Mouse (Mus musculus) frontal cortex, postnatal 10 days (tissue): ENCODE measurements around the gene Exoc6b.
"Not testable (repeated sequence)": the region's sequence is repeated elsewhere in the genome, so short reads cannot be mapped to it uniquely, and the experiment has no call there.

Experiments used
- DNase-seq, 2 experiments: peaks; one replicate each; pipeline ENCODE4 v3.0.0; 2022; ENCODE audit warnings: low spot score in 2 of 2, mixed read lengths in 1 of 2

Gene Exoc6b

DNA sequence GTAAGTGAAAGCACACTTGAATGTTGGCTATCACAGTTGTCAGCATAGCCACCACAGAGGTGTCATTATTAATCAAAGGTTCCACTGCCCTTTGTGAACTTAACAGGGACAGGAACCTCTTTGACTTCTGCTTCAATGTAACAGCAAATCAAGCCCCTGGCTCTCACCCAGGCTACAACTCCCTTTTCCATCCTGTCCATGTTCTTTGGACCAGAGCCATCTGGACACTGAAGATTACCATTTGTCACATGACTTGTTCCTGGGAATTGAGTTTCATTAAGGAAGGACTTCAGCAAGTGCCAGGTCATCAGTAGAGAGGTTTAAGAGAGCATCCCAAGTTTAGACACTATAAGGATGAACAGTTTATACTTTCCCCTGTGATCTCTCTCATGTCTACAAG lies 431.1 kb downstream of the Exoc6b start:
- no peak for DNase-seq

DNA sequence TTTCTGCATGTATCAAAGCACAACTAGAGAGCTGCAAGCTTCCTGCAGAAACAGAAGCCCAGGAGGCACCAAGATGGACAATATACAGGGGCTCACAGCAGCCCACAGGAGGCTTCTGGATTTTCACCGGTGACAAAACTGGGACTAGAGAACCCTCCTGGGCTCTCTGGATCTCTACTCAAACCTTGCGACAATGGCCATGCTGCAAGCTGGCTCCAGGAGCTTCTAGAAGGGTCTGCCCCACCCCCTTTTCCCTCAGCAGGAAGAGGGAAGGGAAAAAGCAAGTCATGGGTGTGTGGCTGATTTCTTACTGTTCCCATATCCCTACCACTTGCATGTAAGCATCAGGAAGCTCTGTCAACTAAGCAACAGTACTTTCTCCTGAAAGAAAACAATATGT lies 437.7 kb downstream of the Exoc6b start:
- DNase-seq: no peak

GRCm38 (mm10) chr6:84630276-84630675 lies 439.0 kb downstream of the Exoc6b start:
- DNase-seq: no peak

DNA sequence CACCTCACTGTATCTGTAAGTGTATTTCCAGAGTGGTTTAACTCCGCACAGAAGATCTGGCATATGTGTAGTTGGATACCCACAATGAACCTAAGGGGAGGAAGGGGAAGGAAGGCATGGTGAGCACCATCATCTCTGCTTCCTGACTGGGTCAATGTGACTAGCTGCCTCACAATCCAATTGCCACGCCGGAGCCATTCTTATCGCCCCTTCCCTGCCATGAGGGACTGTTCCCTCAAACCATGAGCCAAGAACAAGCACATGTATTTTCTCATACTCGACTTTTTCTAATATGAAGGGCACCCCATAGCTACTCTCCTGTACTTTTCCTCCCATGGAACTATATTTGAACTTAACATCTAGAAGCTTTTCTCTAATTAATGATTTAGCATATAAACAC lies 440.5 kb downstream of the Exoc6b start:
- no peak for DNase-seq

- no peak for DNase-seq
Observed at GRCm38 (mm10) chr6:84626398-84626797, 442.9 kb downstream of the Exoc6b start.

GRCm38 (mm10) chr6:84619166-84619565 lies 450.1 kb downstream of the Exoc6b start:
- DNase-seq: no peak

DNA sequence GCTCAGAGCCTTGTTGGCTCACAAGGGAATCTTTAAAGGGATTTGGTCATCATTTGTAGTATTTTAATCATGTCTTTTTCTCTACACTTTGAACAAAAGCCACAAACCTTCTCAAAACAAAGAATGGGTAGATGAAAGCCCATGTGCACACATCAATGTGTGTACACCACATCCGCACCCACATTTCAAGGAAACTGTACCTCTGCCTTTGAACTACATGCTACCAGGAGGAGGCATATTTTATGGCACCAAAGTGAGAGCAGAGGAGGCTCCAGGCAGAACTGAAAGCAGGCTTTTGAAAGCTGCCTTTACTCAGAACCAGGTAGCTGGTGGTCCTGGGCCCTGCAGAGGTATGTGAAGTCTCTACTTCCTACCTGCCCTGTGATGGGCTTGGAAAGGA lies 452.3 kb downstream of the Exoc6b start:
- DNase-seq: no peak

- no peak for DNase-seq
Observed at GRCm38 (mm10) chr6:84616586-84616985, 452.7 kb downstream of the Exoc6b start.

- DNase-seq: no peak
Observed at GRCm38 (mm10) chr6:84613561-84613960, 455.8 kb downstream of the Exoc6b start.

- DNase-seq: no peak
Observed at GRCm38 (mm10) chr6:84601136-84601889, 468.0 kb downstream of the Exoc6b start.

DNA sequence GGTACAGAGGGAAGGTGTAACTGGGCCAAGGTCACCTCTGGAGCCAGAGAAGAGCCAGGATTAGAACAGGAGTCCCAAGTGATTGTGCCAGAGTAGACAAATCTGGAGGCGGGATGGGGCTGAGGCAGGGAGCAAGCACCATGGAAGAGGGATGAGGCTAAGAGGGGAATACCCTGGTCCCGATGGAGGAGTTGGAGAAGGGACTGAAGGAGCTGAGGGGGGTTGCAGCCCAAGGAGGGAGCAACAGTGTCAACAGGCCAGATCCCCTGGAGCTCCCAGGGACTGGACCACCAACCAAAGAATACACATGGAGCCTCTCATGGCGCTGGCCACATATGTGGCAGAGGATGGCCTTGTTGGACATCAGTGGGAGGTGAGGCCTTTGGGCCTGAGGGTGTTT lies 470.0 kb downstream of the Exoc6b start:
- not testable (repeated sequence) for DNase-seq

DNA sequence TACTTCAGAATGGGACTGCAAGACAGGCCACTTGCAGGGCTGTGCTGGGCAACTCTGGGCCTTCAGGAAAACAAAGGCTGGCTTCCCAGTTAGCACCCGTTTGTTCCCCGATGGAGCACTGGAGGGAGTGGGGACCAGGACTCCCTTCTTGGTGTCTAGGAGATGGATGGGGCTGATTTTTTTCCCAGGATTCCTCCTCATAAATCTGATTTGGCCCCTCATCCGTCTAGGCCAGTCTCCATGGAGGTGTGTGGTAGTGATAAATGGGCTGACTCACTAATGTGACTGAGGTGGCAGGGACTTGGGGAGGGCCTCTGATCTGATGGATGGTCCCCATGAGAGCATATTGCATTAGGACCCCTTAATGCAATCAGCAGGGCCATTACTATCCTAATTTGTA lies 470.6 kb downstream of the Exoc6b start:
- no peak for DNase-seq

DNA sequence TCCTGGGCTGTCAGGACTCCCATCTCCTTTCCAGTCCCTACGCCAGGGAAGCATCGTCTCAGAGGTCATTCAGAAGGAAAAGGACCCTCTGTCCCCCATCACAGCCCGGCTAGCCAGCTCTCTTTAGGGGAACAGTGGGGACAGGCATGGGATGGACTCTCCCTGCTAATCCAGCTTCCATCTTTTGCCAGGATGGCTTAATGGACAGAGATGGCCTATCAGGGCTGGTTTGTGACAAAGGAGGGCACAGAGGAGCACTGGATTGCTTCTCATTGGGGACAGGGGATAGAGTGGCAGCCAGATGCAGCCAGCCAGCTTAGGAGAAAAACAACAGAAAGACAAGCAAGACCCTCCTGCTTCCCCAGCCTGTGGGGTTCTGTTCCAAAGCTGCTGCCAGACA lies 474.7 kb downstream of the Exoc6b start:
- DNase-seq: peak in 1 of 2 experiments; percentile 5

- peak; percentile 2 to 4 for DNase-seq
Observed at GRCm38 (mm10) chr6:84593693-84594092, 475.6 kb downstream of the Exoc6b start, which contains the start of gene Cyp26b1. Cyp26b1 (minus strand) TSS chr6:84593908.

DNA sequence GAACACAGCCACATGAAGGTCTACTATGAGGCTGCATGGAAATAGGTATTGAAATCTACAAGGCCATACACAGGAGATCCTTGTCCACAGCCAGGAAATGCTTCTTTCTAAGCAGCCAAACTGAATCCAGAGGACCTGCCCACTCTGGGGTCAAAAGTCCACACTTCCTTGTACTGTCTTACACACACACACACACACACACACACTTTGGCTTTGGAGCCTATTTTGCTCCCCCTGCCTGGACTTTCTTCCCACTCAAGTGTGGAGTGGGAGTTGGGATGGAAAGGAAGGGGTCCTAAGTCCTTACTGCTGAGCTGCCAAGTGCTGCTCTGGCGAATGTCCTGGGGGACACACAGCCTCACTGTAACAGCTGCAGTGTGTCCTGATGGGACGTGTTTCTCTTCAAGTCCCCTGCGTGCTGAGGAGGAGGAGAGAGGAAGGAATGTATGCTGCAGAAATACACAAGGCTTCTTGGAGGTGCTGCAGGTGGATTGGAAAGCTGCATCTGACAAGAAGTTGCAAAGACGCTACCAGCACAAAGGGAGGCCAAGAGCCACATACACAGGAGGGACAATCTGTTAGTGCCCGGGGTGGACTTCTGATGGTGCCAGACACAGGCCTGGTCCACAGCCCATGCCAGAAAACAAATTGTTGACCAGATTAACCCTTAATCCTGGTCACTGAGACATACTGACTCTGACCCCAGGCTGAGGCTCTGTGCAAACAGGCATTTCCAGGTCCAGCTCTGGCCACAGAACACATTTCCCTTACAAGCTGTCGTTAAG lies 478.2 kb downstream of the Exoc6b start:
- DNase-seq: peak in 1 of 2 experiments; percentile 2

GRCm38 (mm10) chr6:84589742-84590686 lies 479.3 kb downstream of the Exoc6b start:
- peak; percentile 40 to 83 for DNase-seq

GRCm38 (mm10) chr6:84588895-84589652 lies 480.2 kb downstream of the Exoc6b start:
- peak in 1 of 2 experiments; percentile 12 for DNase-seq

GRCm38 (mm10) chr6:84588221-84588894 lies 481.0 kb downstream of the Exoc6b start:
- DNase-seq: no peak

- DNase-seq: peak in 1 of 2 experiments; percentile 11
Observed at GRCm38 (mm10) chr6:84587471-84588101, 481.7 kb downstream of the Exoc6b start.
